Mouse (Mus musculus): ENCODE results near the gene Ppp4c. TPM values are rescaled to one million over a fixed set of nuclear protein-coding genes. Genes with fewer than 3 reads are reported as not detected.
A peak's percentile ranks its signal among the peaks of the same experiment; 100 is the strongest.

Gene Ppp4c
- total RNA-seq, 2 experiments from 2014 or later, result 21.7 to 26.8 TPM

DNA sequence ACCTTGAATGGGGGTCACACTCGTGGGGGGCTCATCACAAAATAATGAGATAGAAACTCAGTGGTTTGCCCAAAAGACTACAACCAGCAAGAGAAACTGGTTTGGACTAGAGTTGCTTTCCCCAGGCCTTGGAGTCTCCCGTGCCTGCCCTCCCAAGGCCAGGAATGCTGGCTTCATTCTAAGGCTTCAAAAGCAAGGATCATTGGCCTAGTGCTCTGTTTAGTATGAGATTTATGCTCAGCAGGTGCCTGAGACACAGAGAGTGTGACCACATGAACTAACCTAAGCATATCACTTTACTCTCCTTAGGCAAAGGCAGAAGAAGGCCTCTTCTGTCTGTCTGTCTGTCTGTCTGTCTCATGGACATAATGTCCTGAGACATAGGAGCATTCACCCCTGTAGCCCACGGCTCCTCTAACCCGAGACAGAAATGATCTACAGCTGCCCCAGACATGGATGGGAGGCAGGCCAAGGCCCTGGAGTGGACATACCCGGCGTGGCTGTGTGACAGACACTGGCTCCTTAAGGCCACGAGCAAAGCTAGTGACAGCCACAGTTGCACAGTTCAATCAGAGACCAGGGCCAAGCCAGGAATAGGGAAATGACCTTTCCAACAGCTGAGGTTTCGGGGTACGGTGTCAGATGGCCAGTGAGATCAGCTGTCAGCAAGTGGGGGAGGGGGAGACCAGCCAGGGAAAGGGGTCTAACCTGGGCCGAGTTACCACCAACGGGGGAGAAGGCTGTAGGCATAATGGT, 10.0 kb upstream of the Ppp4c start:
- DNase-seq, result peak; percentile 86

DNA sequence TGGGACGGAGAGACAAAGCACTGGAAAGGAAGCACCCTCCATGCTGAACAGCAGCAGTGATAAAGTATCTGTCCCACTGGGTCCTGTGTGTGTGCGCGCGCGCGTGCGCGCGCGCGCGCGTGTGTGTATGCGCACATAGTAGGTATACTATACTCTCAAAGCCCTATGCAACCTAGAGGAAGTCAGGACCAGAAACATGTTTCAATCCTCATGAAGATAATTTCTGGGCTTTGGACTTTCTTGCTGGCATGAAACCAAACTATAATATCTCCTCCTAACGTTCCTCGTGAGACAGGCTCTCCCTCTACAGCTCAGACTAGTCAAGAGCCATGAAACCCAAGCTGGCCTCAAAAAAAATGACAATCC, 8.7 kb upstream of the Ppp4c start:
- DNase-seq, result no peak

DNA sequence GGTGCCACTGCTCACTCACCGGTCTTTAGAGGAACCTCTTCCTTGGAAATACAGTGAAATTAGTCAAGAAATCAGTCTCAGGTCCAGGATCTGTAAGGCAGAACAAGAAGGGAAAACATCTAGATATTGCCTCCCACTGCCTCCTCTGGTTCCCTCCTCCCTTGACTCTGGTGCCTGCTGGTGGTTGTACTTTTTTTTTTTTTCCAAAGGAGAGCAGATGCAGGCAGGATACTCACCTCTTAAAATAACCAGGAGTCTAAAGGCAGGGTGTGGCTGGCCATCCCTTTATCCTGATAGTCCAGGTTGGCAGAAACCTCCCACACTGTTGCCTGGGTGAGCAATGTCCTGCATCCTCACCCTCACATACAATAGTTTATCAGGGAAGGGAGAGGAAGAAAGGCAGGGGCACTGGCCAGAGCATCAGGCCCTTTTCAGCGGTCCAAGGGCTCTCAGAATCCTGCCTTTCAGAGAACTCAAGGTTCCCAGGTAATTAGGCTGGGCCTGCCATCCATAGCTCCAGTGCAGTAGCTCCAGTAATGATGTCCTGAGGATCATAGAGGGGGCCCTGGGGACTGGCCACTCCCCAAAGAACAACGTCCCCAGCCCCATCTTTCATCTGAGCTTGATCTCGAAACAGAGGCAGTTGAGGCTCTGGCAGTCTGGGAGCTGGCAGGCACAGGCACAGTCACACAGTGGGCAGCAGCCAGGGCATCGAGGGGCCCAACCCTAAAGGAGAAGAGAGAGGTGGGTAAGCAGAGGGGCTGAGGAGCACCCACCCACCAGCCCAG, 8.2 kb upstream of the Ppp4c start:
- no peak for DNase-seq

DNA sequence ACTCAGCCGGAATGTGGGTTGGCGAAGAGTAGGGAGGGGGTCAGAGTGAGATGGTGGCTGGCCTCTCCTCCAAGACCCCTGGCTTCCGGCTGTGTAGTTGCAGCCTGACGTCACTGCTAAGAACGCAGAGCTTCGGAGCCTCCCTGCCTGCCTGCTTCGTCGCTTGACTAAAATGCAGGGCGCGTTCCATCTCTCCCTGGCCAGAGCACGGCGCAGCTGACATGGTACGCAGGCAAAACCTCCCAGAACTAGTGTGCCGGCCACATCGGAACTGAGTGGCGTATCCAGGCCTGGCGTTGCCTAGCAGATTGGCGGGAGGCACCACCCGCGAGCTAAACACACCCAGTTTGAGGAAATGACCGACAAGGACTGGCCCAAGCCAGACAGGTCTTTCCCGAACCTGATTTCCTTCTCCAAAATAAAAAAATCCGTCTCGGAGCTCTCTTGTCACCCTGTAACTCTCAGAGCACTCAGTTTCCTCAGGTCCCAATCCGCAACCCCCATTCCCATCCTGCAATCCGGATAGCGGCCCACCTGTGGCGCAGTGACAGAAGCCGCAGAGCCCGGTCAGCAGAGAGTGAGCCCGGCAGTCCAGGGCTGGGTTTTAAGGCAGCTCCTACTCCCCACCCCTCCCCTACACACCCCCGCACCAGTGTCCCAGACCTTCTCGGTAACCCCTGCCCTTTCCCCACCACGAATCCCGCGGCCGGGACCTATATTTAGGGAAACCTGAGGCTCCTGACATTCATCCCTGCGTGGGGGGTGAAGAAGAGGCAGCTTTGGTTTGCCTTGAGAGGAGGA, 7.4 kb upstream of the Ppp4c start:
- DNase-seq, result peak; percentile 87

DNA sequence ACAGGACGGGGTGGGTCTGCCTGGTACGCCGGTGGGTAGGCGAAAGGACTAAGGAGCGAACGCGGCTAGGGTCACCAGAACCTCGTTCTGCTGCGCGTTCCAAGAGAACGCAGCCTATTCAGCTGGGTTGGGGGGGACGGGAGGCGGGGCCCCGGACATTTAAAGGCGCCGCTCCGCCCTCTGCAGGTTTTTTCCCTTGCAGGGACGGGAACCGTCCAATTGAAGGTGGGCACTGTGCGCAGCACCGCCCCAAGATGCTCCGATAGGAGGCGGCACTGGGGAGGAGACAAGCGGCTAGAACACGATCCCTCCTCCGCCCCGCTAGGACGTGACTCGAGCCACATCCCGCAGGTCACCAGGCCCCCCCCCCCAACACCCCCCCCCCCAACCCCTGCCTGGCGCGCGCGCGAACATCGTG, 6.8 kb upstream of the Ppp4c start:
- peak; percentile 98 for DNase-seq

DNA sequence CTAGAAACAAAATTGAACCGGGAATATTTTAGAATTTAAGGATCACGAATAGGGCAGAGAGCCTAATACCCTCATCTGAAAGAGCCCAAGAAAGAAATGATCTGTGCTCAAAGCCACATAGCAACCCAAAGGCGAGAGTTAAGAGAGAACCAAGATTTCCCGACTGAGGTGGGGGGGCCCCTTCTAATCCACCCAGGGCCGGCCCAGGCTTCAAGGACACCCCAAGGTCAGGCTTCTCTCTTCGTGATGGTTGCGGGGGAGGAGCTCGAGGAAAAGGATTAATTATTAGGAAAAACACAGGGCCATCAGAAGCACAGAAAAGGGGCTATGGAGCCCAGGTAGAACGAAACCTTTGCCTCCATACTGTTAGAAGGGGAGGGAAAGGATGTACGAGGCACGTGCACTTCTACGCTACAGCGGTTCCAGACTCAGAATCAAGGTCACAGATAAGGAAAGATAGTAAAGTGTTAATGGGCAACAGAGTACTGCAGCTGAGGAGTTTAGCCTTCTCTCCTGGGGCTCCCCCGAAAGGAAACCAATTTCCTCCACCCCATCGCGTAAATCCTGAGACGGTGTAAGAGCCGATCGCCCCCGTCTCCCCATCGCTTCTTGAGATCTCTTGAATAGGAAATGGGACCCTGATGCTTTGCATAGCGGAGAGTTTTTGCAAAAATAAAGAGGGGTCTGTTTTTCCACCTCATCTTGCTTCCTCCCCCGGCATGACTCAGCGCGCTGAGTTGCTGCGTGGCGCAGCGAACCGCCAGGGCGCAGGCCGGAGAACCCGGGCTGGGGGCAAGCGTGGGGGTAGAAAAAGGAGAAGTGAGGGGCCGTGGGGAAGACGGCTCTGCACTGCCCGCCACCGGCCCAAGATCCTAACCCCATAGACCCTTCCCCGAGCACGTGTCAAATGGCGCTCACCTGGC, 6.1 kb upstream of the Ppp4c start:
- no peak for DNase-seq

DNA sequence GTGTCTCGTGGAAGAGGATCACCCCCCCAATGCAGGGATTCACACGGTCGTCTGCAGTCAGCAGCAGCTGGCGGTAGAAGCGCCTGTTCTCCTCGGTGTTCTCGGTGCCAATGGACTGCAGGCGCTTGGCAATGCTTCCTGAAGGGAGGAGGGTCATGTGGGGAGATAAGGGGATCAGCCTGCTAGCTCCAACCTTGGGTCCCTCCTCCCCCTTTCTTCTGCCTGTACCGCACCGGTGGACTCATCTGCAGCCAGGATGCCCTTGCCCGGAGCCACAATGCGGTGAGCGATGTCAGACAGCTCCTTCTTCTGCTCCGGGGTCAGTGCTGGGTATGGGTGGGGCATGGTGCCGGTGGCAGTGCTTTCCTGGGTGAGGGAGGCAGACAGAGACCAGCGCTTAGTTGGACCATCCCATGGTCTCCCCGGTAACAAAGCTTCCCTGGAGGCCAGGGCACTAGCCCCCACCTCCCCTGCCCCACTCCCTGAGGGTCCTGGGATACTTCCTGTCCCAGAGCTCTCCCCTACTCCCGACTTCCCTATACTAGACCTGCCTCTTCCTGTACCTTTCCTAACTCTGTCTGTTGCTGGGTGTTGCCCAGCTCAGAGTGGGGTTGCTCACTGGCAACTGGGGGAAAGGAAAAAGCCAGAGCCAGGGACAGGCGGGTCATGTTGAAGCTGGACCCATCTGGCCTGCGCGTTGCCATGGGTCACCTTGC, 5.3 kb upstream of the Ppp4c start, which contains the start of gene Fam57b:
Fam57b (plus strand) TSS at position 258 of the 716 bp plus-strand sequence.
- no peak for DNase-seq

DNA sequence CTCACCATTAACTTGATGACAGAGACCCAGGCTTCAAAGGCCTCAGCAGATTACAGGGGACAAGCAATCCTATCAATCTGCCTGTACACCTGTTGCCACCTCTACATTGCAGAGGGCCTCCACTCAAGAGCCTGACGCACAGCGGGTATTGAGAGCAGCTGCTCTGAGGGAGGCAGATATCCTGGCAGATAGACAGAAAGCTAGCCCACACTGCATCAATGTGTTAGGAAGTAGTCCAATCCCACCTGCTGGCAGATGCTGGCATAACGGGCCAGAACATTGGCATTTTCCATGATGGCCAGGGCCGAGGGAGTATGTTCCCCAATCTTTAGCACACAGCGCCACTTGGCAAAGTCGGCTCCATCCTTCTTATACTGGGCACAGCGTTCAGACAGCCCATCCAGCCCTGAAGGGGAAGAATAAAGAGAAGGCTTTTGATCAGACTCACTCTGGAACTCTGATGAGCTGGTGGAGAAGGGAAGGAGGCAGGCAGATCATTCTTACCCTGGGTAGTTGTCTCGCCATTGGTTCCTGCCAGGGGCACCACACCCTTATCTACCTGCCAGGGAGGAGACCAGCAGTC, 4.1 kb upstream of the Ppp4c start:
- DNase-seq, result no peak

DNA sequence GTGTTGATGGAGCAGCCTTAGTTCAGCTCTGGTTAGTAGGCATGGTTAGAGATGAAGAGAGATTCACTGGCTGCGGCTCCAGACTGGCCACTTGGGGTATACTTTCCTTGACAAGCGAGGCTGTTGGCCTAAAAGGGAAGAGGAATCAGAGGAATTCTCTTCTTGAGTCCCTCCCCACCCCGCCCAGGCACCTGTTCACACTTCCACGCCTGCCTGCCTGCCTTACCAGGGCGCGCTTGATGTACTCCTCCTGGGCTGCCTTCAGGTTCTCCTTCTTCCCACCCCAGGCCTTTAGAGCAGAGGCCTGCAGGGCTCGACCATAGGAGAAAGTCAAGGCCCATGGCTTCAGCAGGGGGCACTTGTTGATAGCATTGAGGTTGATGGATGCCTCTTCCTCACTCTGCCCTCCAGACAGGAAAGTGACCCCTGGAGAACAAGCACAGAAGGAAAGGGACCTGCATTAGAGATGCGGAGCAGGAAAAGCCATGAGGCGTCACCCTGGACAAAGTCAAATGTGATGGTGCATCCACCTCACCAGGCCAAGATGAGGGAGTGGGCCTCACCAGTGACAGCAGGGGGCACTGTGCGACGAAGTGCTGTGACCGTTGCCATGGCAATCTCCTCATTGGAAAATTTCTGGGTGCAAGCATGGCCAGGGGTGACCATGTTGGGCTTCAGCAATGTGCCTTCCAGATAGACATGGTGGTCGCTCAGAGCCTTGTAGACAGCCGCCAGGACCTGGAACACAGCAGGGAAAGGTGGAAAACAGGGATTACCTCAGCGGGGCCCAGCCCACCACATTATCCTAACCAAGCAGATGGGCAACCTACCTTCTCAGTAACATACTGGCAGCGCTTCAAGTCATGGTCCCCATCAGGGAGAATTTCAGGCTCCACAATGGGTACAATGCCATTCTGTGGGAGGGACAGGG, 3.4 kb upstream of the Ppp4c start:
- no peak for DNase-seq

DNA sequence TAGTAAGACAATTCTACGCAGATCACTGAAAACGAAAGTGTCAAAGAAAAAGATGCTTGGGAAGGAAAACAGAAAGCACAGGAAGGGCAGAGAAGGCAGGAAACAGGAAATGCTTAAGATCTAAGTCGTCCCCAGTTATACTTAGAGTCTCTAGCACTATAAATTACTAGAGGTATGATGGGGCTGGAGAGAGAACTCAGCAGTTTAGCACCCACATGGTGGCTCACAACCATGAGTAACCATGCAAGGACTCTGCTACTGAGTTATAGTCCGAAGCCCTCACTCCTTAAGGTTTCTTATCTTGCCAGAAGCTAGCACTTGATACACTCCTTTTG, 1.9 kb upstream of the Ppp4c start:
- DNase-seq, result no peak

DNA sequence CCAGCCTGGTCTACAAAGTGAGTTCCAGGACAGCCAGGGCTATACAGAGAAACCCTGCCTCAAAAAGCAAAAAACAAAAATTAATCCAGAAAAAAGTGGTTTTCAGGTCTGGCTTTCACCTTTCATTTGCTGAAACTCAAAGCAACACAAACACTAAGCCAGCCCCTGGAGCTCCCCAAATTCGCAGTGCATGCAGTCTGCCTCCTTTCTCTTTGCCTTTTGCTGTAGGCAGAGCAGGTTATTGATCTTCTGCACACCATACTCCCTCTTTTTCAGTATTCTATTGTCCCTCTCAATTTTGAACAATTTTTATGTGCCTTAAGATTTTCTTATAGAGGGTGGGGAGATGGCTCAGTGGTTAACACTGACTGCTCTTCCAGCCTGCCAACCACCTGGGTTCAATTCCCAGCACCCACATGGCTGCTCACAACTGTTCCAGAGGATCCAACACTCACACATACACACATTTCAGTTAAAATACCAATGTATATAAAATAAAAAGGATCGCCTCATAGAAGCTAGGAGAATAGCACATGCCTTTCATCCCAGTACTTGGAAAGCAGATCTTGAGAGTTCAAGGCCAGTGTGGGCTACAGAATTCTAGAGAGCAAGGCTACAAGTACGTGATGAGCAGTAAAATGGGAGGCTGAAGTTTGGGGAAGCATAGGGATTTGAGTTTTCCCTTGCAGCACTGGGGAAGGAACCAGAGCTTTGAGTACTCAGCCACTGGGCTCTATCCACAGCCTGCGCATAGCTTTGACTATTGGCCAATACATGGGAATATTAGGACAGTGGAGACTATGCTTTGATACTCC, 1.4 kb upstream of the Ppp4c start:
- DNase-seq, result no peak

DNA sequence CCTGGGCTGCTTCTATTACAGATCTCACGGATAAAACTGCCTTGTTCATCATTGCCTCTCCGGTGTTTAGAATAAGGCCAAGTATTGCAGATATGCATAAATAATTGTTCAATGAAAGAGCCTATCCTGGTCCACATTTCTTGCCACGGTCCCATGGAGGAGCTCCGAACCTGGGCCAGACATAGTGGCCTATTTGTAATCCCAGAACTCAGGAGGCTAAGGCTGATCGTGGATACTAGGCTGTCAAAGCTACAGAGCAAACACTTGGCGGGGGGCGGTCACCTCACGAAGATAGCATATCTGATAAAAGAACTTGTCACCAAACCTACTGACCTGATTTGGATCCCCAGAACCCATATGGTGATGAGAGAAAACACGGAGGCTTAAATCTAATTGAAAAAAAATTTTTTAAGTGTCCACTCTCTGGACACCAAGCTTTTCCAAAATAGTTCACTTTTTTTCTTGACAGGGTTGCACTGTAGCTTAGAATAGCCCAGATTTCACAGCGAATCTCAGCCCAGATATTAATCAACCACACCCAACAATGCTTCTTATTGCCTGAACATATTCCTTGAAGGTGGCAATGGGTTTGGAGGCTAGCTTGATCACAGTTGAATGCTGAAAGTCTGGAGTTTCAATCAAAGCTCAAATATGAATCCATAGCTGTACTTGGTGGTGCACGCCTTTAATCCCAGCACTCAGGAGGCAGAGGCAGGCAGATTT, 586 bp upstream of the Ppp4c start:
- DNase-seq, result no peak

DNA sequence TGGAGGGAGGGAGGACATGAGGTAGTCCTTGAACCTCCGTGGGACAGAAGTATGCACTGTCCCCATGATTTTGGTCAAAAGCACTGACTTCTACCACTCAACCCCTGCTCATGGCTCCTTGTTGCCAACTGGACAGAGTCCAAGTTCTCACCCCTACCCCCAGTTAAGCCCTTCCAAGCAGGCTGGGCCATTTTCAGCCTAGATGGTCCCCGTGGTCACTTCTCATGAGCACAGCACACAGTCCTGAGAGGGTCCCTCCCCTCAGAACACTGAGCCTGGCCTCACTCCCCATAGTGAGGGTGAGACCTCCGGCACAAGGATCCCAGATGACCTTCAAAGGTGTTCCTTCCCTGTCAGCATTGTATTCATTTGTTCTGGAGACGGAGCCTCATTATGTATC, 3.2 kb downstream of the Ppp4c start:
- no peak for DNase-seq

DNA sequence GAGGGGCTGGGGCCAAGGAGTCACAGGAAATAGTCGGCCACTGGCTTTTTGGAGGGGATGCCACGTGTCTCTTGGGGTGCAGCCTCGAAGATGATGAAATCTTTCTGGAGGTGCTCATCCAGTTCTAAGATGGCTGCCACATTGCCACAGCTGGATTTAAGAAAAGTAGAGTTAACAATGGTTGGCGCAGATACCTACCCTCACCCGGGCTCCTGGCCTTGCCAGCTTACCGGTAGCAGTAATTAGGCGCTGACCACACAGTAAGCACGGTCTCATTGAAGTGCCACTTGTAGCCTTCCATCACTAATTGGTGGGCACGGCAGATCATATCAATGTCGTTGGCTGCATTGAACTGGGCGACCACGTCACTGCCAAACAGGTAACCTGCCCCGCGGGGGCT, 6.2 kb downstream of the Ppp4c start:
- no peak for DNase-seq

DNA sequence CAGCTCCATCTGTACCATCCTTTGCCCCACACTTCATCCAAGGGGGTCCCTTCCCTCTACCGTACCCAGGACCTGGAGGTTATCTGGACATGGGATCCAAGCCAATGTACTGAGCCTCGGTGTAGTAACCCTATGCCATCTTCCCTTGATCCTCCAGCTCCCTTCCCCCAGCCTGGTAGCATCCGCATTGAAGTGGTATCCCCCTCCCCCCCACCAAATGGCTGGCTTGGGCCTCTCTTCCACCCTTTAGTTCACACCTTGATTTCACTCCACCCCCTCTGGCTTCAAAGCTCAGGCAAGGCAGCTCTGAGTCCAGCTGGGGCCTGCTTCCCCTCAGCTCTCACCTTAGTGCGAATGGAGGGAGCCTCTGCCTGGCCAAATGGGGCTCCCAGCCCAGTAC, 7.2 kb downstream of the Ppp4c start:
- no peak for DNase-seq

DNA sequence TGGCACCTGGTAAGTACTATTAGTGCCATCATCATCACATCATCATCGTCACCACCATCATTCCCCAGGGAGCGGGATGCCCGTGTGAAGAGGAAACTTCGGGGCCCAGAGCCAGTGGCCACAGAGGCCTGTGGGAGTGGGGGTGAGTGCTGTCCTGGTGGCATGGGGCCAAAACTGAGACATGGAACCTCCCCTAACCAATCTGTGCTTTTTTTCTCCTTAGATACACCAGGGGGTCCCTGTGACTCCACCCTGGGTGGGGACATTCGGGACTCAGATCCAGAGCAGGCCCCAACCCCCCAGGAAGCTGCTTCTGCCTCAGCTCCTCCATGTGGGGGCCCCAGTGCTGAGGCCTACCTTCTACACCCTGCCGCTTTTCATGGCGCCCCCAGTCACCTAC, 7.8 kb downstream of the Ppp4c start:
- DNase-seq, result no peak

DNA sequence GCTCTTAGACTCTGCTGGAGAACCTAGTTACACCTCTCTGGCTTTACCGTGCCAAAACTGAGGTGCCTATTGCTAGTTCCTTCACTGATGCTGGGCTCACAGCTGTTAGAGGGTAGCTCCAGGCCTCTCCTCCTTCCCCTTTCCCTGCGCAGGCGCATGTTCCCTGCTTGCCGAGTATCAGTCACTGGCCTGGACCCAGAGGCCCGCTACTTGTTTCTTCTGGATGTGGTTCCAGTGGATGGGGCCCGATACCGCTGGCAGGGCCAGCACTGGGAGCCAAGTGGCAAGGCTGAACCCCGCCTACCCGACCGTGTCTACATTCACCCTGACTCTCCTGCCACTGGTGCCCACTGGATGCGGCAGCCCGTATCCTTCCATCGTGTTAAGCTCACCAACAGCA, 9.6 kb downstream of the Ppp4c start:
- no peak for DNase-seq

All from gastrocnemius, postnatal 25 days (tissue).